In the genomic region with DNA sequence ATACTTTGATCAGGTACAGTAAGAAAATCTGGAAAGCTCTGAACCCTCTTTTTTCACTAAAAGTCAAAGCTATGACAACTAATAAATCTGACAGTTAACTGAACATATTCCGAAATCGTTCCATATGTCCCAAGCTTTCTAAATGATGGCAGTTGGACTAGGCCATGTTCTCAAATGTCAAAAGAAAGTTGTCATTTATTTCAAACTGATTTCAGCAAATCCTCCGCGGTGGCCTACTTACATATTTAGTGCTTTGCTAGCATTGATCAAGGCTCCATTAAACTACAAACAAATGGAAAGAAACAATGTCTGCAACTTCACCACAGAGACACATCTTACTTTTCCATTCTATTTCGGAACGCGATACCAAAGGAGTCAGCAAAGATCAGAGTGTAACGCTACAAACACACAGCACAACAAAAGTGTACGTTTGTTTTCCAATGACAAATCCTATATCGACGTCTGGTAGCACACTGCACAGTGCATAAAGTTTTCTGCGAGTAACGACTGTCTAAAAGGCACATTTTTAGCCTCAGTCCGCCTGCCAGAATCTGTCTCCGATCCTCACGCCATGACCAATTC, we compare ENCODE assay signal across 8 mouse cellular contexts. TPM values are rescaled to one million over a fixed set of nuclear protein-coding genes. Genes with fewer than 3 reads are reported as not detected.
DNase-seq lines count a peak whose midpoint lies in the region; ATAC-seq and TF ChIP-seq lines count a peak whose summit lies in the region.

No protein-coding gene starts in this region.

- no peak for TF ChIP-seq CTCF in lung, adult 2 months (IDR thresholded peaks at IDR 0.05; ENCODE audit: insufficient read depth, low read length)

- peak overlapping the region; percentile 95 for H3K4me3 ChIP-seq in lung, adult 2 months (replicated peaks; ENCODE audit: extremely low read depth, low read depth, low read length)
- H3K4me3 ChIP-seq in hindbrain, embryonic 14.5 days (replicated peaks; ENCODE audit: low read length), result peak overlapping the region; percentile 74
- H3K4me3 ChIP-seq in midbrain, embryonic 16.5 days (ENCODE audit: low read depth, low read length), result peak overlapping the region; percentile 99

- peaks cover 22% of the 10 kb centered on the region for H3K4me1 ChIP-seq in lung, adult 2 months (ENCODE audit: control insufficient read depth, insufficient read depth, low read length)
- H3K4me1 ChIP-seq in hindbrain, embryonic 14.5 days (replicated peaks; ENCODE audit: control insufficient read depth, insufficient read depth, low read length), result peaks cover 34% of the 10 kb centered on the region
- peaks cover 35% of the 10 kb centered on the region for H3K4me1 ChIP-seq in midbrain, embryonic 16.5 days (ENCODE audit: control insufficient read depth, insufficient read depth, low read length)

- H3K27ac ChIP-seq in hindbrain, embryonic 14.5 days, result peak overlapping the region; percentile 95
- H3K27ac ChIP-seq in midbrain, embryonic 16.5 days (ENCODE audit: low read length), result peak overlapping the region; percentile 92

- no peaks in the 10 kb centered on the region for H3K36me3 ChIP-seq in hindbrain, embryonic 14.5 days (replicated peaks; ENCODE audit: control insufficient read depth, insufficient read depth)
- no peaks in the 10 kb centered on the region for H3K36me3 ChIP-seq in midbrain, embryonic 16.5 days (ENCODE audit: control insufficient read depth, insufficient read depth, low read length)

- WGBS in lung, adult 2 months, result 3% methylated on average over 16 of the region's 16 CpGs
- 7% methylated on average over 16 of the region's 16 CpGs for WGBS in hindbrain, embryonic 14.5 days
- WGBS in midbrain, embryonic 16.5 days, result 8% methylated on average over 16 of the region's 16 CpGs

- no peak for TF ChIP-seq POLR2A in lung, adult 2 months (IDR thresholded peaks at IDR 0.05; ENCODE audit: borderline replicate concordance, extremely low read depth, low read depth, low read length)

- no peaks in the 10 kb centered on the region for H3K27me3 ChIP-seq in hindbrain, embryonic 14.5 days (ENCODE audit: control insufficient read depth, insufficient read depth, low read length)
- no peaks in the 10 kb centered on the region for H3K27me3 ChIP-seq in midbrain, embryonic 16.5 days (ENCODE audit: control insufficient read depth, insufficient read depth, low read depth, low read length)

- DNase-seq in lung, adult 2 months, result no peak
- DNase-seq in lung, postnatal 36 days, result no peak
- peak; percentile 11 for DNase-seq in c-Kit-negative CD71-positive TER-119-positive erythroid progenitor cells, embryonic 14.5 days (ENCODE audit: low read depth, low spot score)
- no peak for DNase-seq in hindbrain, embryonic 14.5 days (ENCODE audit: low spot score)
- DNase-seq in thymus, postnatal 25 days, result no peak
- no peak for DNase-seq in spleen, adult 18-20 months
- no peak for DNase-seq in layer of hippocampus, postnatal 10 days (ENCODE audit: low spot score in 2 of 2)

- peak overlapping the region; percentile 98 for H3K9ac ChIP-seq in hindbrain, embryonic 14.5 days
- H3K9ac ChIP-seq in midbrain, embryonic 16.5 days (ENCODE audit: low read depth, low read length), result peak overlapping the region; percentile 99

- H3K4me2 ChIP-seq in hindbrain, embryonic 14.5 days (replicated peaks), result peak overlapping the region; percentile 78
- peak overlapping the region; percentile 81 for H3K4me2 ChIP-seq in midbrain, embryonic 16.5 days (ENCODE audit: low read length)

- no peaks in the 10 kb centered on the region for H3K9me3 ChIP-seq in hindbrain, embryonic 14.5 days (ENCODE audit: control insufficient read depth, low read length)
- H3K9me3 ChIP-seq in midbrain, embryonic 16.5 days (replicated peaks; ENCODE audit: control insufficient read depth, low read length, poor library complexity, severe bottlenecking), result no peaks in the 10 kb centered on the region

- ATAC-seq in hindbrain, embryonic 14.5 days (ENCODE audit: low FRiP score), result no peak
- 0 out of 2 replicates have a peak, but pooled peaks have one; percentile 0 for ATAC-seq in midbrain, embryonic 16.5 days

RNA-seq across cellular contexts. Expression of a gene that starts 1.1 kb away (rescaled TPM):
- polyA plus RNA-seq in lung, adult 2 months (2012; rRNA removed), result 20.0 and 27.3 TPM in 2 replicates
- 71.2 and 77.0 TPM in 2 replicates for polyA plus RNA-seq in hindbrain, embryonic 14.5 days (2014; fragmentation: Nextera tagmentation; extraction: Ambion mirVana)
- 68.3 and 69.8 TPM in 2 replicates for polyA plus RNA-seq in midbrain, embryonic 16.5 days (2015; fragmentation: Nextera tagmentation; extraction: Ambion mirVana)
- 10 to 100 TPM; 54.8 to 57.5 TPM for total RNA-seq in layer of hippocampus, postnatal 10 days (2021)

RNA-seq across cellular contexts. Expression of a gene that starts 19.7 kb away (rescaled TPM):
- not detected in 2 replicates for polyA plus RNA-seq in lung, adult 2 months (2012; rRNA removed)
- polyA plus RNA-seq in hindbrain, embryonic 14.5 days (2014; fragmentation: Nextera tagmentation; extraction: Ambion mirVana), result not detected in 2 replicates
- polyA plus RNA-seq in midbrain, embryonic 16.5 days (2015; fragmentation: Nextera tagmentation; extraction: Ambion mirVana), result not detected in 2 replicates
- total RNA-seq in layer of hippocampus, postnatal 10 days (2021), result not detected

RNA-seq across cellular contexts. Expression of a gene that starts 47.0 kb away (rescaled TPM):
- polyA plus RNA-seq in lung, adult 2 months (2012; rRNA removed), result 4.0 and 6.2 TPM in 2 replicates
- 15.9 and 24.5 TPM in 2 replicates for polyA plus RNA-seq in hindbrain, embryonic 14.5 days (2014; fragmentation: Nextera tagmentation; extraction: Ambion mirVana)
- polyA plus RNA-seq in midbrain, embryonic 16.5 days (2015; fragmentation: Nextera tagmentation; extraction: Ambion mirVana), result 29.3 and 31.8 TPM in 2 replicates
- total RNA-seq in layer of hippocampus, postnatal 10 days (2021), result 10 to 100 TPM; 14.0 to 17.5 TPM

RNA-seq across cellular contexts. Expression of a gene that starts 51.3 kb away (rescaled TPM):
- 6.3 and 7.5 TPM in 2 replicates for polyA plus RNA-seq in lung, adult 2 months (2012; rRNA removed)
- 10.1 and 10.3 TPM in 2 replicates for polyA plus RNA-seq in hindbrain, embryonic 14.5 days (2014; fragmentation: Nextera tagmentation; extraction: Ambion mirVana)
- 8.2 and 8.8 TPM in 2 replicates for polyA plus RNA-seq in midbrain, embryonic 16.5 days (2015; fragmentation: Nextera tagmentation; extraction: Ambion mirVana)
- 10 to 100 TPM; 15.2 to 16.9 TPM for total RNA-seq in layer of hippocampus, postnatal 10 days (2021)
